Comparison of ENCODE assay signal across 8 mouse cellular contexts in the genomic region with DNA sequence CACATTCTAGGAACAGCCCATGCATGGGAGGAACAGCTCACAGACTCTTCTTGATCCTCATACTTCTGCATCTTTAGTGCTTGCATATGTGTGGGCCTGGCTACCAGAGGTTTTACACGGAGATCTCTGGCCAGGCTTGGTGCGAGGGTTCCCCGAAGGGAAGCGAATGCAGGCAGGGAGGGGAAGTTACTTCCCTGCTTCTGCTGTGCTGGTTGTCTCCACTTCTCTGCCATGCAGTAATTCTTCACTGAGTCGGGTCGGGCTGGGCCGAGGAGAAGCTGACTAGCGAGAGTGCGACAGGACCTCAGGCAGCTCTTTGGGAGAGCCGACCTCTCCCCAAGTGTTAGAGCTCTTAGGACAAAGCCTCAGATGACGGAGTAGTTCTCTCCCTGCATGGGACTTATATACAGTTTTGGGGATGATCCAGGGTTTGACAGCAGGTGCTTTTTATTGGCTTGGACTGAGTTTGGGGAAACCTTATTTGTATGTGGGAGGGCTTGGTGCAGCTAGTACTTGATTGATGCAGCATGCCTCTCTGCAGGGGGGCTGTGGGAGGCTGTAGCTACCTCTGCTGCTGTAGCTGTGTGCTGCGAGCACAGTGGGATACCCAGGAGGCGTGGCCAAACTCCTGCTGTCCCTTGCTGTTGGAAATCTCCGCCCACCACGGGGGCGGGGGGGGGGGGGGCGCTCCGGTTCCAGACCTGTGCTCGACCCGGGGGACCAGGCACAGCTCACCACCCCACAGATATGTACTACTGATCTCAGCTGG. TPM values are rescaled to one million over a fixed set of nuclear protein-coding genes. Genes with fewer than 3 reads are reported as not detected.
A peak's percentile ranks its signal among the peaks of the same experiment; 100 is the strongest.
DNase-seq lines count a peak whose midpoint lies in the region.

No protein-coding gene starts in this region.

- DNase-seq in embryo, embryonic 11 days = peak; percentile 24
- no peak for DNase-seq in embryo, embryonic 10.5 days (ENCODE audit: low spot score)
- peak; percentile 18 for DNase-seq in layer of hippocampus, adult 9-11 months
- DNase-seq in layer of hippocampus, adult 8-10 months (ENCODE audit: low spot score in 2 of 2) = no peak
- peak; percentile 20 to 35 for DNase-seq in cerebellum, postnatal 36 days
- DNase-seq in neural tube, embryonic 10.5 days (ENCODE audit: extremely low spot score, low spot score) = peak; percentile 20
- DNase-seq in spleen, postnatal 14 days (ENCODE audit: low spot score in 2 of 2) = no peak
- DNase-seq in urinary bladder, postnatal 36 days (ENCODE audit: low spot score in 2 of 2) = no peak

RNA-seq across cellular contexts. Expression of a gene that starts 24.3 kb away (rescaled TPM):
- 100 to 1,000 TPM; 119 to 124 (median 119) TPM for total RNA-seq in layer of hippocampus, adult 8-10 months (2022)

RNA-seq across cellular contexts. Expression of a gene that starts 24.3 kb away (rescaled TPM):
- 100 to 1,000 TPM; 147 to 159 (median 153) TPM for total RNA-seq in layer of hippocampus, adult 8-10 months (2022)

Comparison
In these comparisons a context has a peak if more than half of its experiments do, and no peak if none do; other contexts are left out.
1. DNase-seq: peak in embryo, embryonic 11 days (single experiment), layer of hippocampus, adult 9-11 months (single experiment), cerebellum, postnatal 36 days (2 of 2) and neural tube, embryonic 10.5 days (single experiment); none in embryo, embryonic 10.5 days (single experiment), layer of hippocampus, adult 8-10 months (0 of 2), spleen, postnatal 14 days (0 of 2) and urinary bladder, postnatal 36 days (0 of 2).